Mouse (Mus musculus) ES-E14 (cell line): Measurements from ENCODE around the gene Actr2.

ENCODE experiments used
- CHD2 ChIP-seq: IDR thresholded peaks from 2 replicates; pipeline ENCODE4 v1.6.1; 2014; ENCODE audit warnings: mild to moderate bottlenecking, low read depth, low read length, inconsistent platforms
- HCFC1 ChIP-seq: IDR thresholded peaks from 2 replicates; pipeline ENCODE4 v1.6.1; 2012; ENCODE audit warnings: low read length, inconsistent platforms, borderline replicate concordance; ENCODE audit not compliant: insufficient read depth
- ZNF384 ChIP-seq: IDR thresholded peaks from 2 replicates; pipeline ENCODE4 v1.6.1; 2012; ENCODE audit warnings: low read depth, low read length, inconsistent platforms

GRCm38 (mm10) chr11:20059736-20060135 lies 53.0 kb downstream of the Actr2 start:
- TF ChIP-seq CHD2 (no peak), HCFC1 (no peak), ZNF384 (no peak)
